Mouse (Mus musculus): Measurements from ENCODE around the gene Isg15. TPM values are rescaled to one million over a fixed set of nuclear protein-coding genes. Genes with fewer than 3 reads are reported as not detected.
A peak's percentile ranks its signal among the peaks of the same experiment; 100 is the strongest.

Gene Isg15
- 5.6 and 8.8 TPM in 2 replicates for polyA plus RNA-seq (2012; rRNA removed)

DNA sequence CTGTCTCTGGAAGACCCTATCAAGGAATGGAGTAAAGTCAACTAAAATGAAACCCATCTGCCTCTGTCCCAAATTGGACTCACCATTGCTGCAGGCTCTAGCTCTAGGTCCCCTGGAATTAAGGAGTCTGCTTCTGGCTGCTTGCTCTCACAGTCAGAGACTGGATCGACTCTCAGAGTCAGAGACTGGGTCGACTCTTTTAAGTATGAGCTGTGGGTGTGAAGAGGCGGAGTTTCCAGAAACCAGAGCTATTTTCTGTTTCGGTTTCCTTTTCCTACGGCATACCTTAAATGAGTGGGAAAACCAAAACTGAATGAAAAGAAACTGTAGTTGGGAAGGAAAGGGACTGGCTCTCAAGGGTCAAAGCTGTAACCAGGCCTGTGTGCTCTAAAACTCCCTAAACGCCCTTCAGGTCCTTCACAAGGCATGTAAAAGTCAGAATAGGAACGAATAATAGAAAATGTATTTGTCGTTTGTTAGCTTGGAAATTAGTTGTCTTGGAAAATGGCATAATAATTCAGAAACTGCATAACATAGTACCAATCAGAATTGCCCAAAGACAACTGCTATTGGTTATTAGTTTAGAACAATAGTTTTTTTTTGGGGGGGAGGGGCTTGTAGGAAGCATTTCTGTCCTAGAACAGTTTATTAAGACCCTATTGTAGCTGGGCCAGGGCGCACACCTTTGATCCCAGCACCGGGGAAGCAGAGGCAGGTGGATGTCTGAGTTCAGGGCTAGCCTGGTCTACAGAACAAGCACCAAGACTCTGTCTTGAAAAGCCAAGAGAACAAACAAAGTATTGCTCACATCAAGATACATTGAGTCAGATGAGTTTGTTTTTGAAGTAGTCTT lies at the start of gene Isg15:
Gene Isg15 (minus strand): TSS at position 196 of the 853 bp plus-strand sequence.
- no peaks in the 10 kb centered on the region; the same call in 1 of the 2 replicates for H3K4me1 ChIP-seq (ENCODE audit: control insufficient read depth, insufficient read depth, low read length)
- H3K27ac ChIP-seq (ENCODE audit: insufficient read depth, low read length), result peak within 1 kb of the TSS; percentile 35; the same call in 1 of the 2 replicates
- peak within 1 kb of the TSS; percentile 8; the same call in 1 of the 2 replicates for H3K4me3 ChIP-seq (ENCODE audit: insufficient read depth, low read length)
- TF ChIP-seq POLR2A (IDR thresholded peaks at IDR 0.05; ENCODE audit: extremely low read depth, insufficient read depth, low read length) (peak; percentile 38; the same call in 1 of the 2 replicates), CTCF (IDR thresholded peaks at IDR 0.05; ENCODE audit: extremely low read depth, insufficient read depth, low read length) (no peak)

DNA sequence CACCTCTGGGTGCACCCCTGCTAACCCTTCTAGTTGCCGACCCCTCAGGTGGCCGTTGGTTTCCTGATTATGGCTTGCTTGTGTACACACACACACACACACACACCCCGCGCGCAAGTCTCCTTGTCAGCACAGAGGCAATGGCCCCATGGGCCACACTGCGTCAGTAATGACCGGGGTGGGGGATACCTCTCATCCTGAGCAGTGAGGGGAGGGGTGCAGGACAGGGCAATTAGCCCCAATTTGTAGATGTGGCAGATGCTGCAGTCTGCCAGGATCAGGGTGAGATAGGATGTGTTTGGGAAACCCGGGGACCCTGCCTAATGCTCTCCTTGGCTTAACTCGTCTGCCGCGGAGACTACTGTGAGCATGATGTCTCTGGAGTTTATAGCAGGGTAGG lies 48.9 kb upstream of the Isg15 start:
- H3K4me1 ChIP-seq (ENCODE audit: control insufficient read depth, insufficient read depth, low read length), result no peaks in the 10 kb centered on the region
- H3K27ac ChIP-seq (ENCODE audit: insufficient read depth, low read length), result no peak overlapping the region
- H3K4me3 ChIP-seq (ENCODE audit: insufficient read depth, low read length), result no peak overlapping the region
- TF ChIP-seq CTCF (IDR thresholded peaks at IDR 0.05; ENCODE audit: extremely low read depth, insufficient read depth, low read length), result no peak
- no peak for TF ChIP-seq POLR2A (IDR thresholded peaks at IDR 0.05; ENCODE audit: extremely low read depth, insufficient read depth, low read length)

DNA sequence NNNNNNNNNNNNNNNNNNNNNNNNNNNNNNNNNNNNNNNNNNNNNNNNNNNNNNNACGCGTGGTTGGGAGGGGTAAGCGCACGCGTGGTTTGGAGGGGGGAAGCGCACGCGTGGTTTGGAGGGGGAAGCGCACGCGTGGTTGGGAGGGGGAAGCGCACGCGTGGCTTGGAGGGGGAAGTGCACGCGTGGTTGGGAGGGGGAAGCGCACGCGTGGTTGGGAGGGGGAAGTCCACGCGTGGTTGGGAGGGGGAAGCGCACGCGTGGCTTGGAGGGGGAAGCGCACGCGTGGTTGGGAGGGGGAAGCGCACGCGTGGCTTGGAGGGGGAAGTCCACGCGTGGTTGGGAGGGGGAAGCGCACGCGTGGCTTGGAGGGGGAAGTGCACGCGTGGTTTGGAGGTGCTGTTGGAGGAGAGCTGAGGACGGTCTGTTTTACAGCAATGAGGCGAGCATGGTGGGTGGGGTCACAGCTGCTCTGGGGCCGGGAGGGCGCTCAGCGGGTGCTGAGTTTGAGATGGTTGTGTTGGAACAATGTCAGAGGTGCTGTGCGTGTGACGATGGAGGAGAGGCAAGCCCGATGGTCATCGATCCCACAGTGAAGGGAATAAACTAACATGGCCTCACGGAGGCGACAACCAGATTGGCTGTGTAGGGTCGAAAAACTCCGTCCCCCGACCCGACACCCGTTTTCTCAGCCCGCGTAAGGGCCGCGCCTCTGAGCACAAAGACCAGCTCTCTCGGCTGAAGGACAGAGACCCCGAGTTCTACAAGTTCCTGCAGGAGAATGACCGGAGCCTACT lies 36.2 kb upstream of the Isg15 start:
- peak overlapping the region; percentile 93 for H3K4me3 ChIP-seq (ENCODE audit: insufficient read depth, low read length)
- 0 out of 2 replicates have a peak, but pooled peaks cover 2% of the 10 kb centered on the region for H3K4me1 ChIP-seq (ENCODE audit: control insufficient read depth, insufficient read depth, low read length)
- H3K27ac ChIP-seq (ENCODE audit: insufficient read depth, low read length), result no peak overlapping the region
- TF ChIP-seq POLR2A (IDR thresholded peaks at IDR 0.05; ENCODE audit: extremely low read depth, insufficient read depth, low read length) (no peak), CTCF (IDR thresholded peaks at IDR 0.05; ENCODE audit: extremely low read depth, insufficient read depth, low read length) (no peak)

DNA sequence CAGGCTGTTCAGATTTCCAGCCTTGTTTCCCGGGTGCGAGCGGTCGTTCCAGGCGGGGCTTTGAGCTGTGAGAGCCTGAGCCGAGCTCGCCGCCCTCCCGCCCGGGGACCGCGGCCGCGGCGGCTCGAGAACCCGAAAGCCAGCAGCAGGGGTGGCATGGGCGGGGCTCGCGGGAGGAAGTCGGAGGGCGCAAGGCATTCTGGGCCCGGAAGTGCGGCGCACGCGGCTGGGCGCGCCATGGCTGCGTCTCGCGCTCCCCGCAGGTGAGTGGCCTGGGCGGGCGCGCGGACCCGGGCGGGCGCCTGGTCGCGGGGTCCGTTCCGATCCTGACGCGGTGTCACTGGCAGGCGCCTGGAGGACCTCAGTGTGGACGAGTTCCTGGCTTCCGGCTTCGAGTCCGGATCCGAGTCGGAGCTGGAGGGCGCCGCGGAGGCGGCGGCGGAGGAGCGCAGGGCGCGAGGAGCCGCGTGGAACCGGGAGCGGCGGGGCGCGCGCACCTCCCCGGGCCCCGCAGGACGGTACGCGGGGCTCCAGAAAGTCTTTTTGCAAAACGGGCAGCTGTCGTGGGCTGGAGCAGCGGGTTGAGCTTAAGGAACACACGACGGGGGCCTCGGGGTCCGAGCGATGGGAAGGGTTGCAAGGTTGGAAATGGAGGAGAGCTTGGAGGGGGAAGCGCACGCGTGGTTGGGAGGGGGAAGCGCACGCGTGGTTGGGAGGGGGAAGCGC lies 35.4 kb upstream of the Isg15 start, which contains the start of gene Noc2l:
Gene Noc2l (plus strand): TSS at position 203 of the 726 bp plus-strand sequence.
- Histone ChIP-seq H3K4me1 (ENCODE audit: control insufficient read depth, insufficient read depth, low read length) (0 out of 2 replicates have a peak, but pooled peaks cover 2% of the 10 kb centered on the region), H3K27ac (ENCODE audit: insufficient read depth, low read length) (peak within 1 kb of the TSS; percentile 94), H3K4me3 (ENCODE audit: insufficient read depth, low read length) (peak within 1 kb of the TSS; percentile 93)
- TF ChIP-seq CTCF (IDR thresholded peaks at IDR 0.05; ENCODE audit: extremely low read depth, insufficient read depth, low read length) (no peak), POLR2A (IDR thresholded peaks at IDR 0.05; ENCODE audit: extremely low read depth, insufficient read depth, low read length) (peak; percentile 39; the same call in 1 of the 2 replicates)

DNA sequence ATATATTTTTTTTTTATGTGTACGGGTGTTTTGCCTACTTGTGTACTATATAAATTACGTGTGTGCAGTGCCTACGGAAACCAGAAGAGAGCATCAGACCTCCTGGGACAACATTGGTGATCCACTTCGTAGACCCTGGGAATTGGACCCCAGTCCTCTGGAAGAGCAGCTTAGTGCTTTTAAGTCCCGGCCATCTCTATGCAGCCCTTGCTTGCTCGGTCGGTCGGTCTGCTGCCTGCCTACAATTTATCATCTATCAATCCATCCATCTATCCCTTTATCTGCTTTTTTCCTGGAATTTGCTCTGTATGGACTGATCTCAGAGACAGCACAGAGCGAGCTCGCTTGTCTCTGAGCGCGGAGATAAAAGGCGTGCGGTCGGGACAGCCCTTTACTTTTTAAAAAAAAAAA lies 34.7 kb upstream of the Isg15 start:
- peak overlapping the region; percentile 0; the same call in 1 of the 2 replicates for H3K27ac ChIP-seq (ENCODE audit: insufficient read depth, low read length)
- peak overlapping the region; percentile 93 for H3K4me3 ChIP-seq (ENCODE audit: insufficient read depth, low read length)
- 0 out of 2 replicates have a peak, but pooled peaks cover 2% of the 10 kb centered on the region for H3K4me1 ChIP-seq (ENCODE audit: control insufficient read depth, insufficient read depth, low read length)
- TF ChIP-seq CTCF (IDR thresholded peaks at IDR 0.05; ENCODE audit: extremely low read depth, insufficient read depth, low read length), result no peak
- TF ChIP-seq POLR2A (IDR thresholded peaks at IDR 0.05; ENCODE audit: extremely low read depth, insufficient read depth, low read length), result no peak

DNA sequence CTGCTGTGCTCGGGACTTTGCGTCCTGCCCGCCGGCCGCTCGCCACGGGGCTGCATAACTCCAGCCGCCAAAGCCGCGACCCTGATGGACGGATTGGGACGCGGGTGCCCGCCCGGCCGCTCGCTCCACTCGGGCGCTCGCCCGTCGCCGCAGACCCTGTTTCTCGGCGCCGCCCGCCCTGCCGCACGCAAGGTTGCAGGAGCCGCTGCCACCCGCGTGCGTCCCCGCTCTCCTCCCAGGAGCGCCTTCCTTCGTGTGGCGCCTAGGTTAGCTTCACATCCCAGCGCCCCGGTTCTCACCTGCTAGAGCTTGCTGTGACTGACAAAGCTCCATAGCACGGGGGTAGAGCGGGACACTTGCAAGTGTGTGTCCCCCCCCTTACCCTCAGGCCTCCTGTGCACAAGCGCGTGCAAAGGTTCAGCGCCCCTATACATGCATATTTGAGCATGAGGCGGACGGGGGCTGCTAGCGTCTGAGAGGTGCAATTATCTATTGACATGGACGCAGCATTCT lies 34.1 kb upstream of the Isg15 start, which contains the start of gene Plekhn1:
Gene Plekhn1 (minus strand): TSS at position 157 of the 513 bp plus-strand sequence.
- H3K27ac ChIP-seq (ENCODE audit: insufficient read depth, low read length), result peak within 1 kb of the TSS; percentile 82
- H3K4me1 ChIP-seq (ENCODE audit: control insufficient read depth, insufficient read depth, low read length), result 0 out of 2 replicates have a peak, but pooled peaks cover 2% of the 10 kb centered on the region
- H3K4me3 ChIP-seq (ENCODE audit: insufficient read depth, low read length), result peak within 1 kb of the TSS; percentile 93
- TF ChIP-seq POLR2A (IDR thresholded peaks at IDR 0.05; ENCODE audit: extremely low read depth, insufficient read depth, low read length) (0 out of 2 replicates have a peak, but pooled peaks have one; percentile 14), CTCF (IDR thresholded peaks at IDR 0.05; ENCODE audit: extremely low read depth, insufficient read depth, low read length) (no peak)

DNA sequence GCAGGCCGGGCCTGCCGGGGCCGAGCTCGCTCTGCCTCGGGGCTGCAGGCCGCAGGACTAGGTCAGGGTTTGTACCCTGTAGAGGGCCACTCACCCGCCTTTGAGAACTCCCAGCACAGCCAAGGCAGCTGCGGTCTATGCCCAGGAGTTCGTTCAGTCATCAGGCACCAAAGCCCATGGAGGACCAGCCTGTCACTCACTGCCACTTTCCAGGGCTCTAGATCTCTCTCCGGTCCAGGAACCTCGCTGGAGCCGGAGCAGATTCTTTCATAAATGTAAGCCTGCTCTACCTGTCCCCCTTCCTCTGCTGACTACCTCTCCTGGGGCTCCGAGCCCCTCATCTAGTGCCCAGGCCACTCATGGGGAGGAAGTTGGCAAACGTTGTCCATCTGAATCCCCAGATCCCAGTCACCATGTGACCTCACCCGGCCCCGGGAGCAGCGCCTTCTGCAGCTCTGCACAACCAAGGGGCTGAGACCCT lies 33.4 kb upstream of the Isg15 start:
- Histone ChIP-seq H3K27ac (ENCODE audit: insufficient read depth, low read length) (peak overlapping the region; percentile 82; the same call in 1 of the 2 replicates), H3K4me1 (ENCODE audit: control insufficient read depth, insufficient read depth, low read length) (peaks cover 5% of the 10 kb centered on the region), H3K4me3 (ENCODE audit: insufficient read depth, low read length) (peak overlapping the region; percentile 93)
- TF ChIP-seq CTCF (IDR thresholded peaks at IDR 0.05; ENCODE audit: extremely low read depth, insufficient read depth, low read length), result no peak
- TF ChIP-seq POLR2A (IDR thresholded peaks at IDR 0.05; ENCODE audit: extremely low read depth, insufficient read depth, low read length), result no peak

DNA sequence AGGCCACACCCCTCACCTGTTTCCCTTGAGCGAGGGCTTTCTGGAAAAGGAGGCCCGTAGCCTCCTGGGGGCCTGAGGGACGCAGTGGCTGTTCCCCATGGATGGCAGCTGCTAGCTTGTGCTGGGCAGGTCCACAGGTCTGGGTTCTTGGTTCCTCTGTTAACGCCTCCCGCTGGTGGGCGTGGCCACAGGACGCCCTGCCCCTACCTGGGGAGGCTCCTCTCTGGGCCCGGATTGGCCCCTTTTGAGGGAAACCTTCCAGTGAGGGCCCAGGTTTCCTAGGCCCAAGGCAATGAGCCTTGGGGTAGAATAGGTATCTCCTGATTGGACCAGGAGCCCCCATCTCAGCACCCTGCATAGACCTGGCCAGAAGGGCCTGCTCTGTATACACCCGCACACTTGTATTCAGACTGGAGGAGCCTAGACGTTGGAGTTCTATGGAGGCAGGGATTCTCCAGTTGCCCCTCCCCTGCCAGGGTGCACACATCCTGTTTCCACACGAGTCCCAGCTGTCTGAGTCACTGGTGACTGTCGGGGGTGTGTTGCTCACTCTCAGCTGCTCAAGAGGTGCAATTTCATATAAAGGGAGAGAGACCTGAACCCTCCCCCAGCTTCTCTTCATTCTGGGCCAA lies 27.9 kb upstream of the Isg15 start:
- Histone ChIP-seq H3K4me3 (ENCODE audit: insufficient read depth, low read length) (no peak overlapping the region), H3K27ac (ENCODE audit: insufficient read depth, low read length) (no peak overlapping the region), H3K4me1 (ENCODE audit: control insufficient read depth, insufficient read depth, low read length) (peaks cover 5% of the 10 kb centered on the region)
- no peak for TF ChIP-seq CTCF (IDR thresholded peaks at IDR 0.05; ENCODE audit: extremely low read depth, insufficient read depth, low read length)
- TF ChIP-seq POLR2A (IDR thresholded peaks at IDR 0.05; ENCODE audit: extremely low read depth, insufficient read depth, low read length), result no peak

Measured in cortical plate, adult 2 months (tissue).